Mouse (Mus musculus) thymus, postnatal 4 days (tissue): ENCODE data around the gene Pgrmc1.
A peak's percentile ranks its signal among the peaks of the same experiment; 100 is the strongest.

Experiments
- DNase-seq: peaks from one replicate; pipeline ENCODE4 v3.0.0; 2021

Gene Pgrmc1

GRCm38 (mm10) chrX:36609117-36609516 lies 11.1 kb downstream of the Pgrmc1 start:
- no peak for DNase-seq

GRCm38 (mm10) chrX:36628102-36628501 lies 30.1 kb downstream of the Pgrmc1 start:
- no peak for DNase-seq

- no peak for DNase-seq
These were observed 32.8 kb downstream of the Pgrmc1 start for GRCm38 (mm10) chrX:36630771-36631170.

GRCm38 (mm10) chrX:36640046-36640445 lies 42.0 kb downstream of the Pgrmc1 start:
- DNase-seq, result no peak

- peak; percentile 86 for DNase-seq
These were observed 46.9 kb downstream of the Pgrmc1 start, which contains the start of gene Akap17b for GRCm38 (mm10) chrX:36644657-36645551. TSS of gene Akap17b (minus strand) at chrX:36645395.
